Mouse (Mus musculus) heart, embryonic 11.5 days (tissue): ENCODE results near the gene Spns2. TPM values are rescaled to one million over a fixed set of nuclear protein-coding genes. Genes with fewer than 3 reads are reported as not detected.
A peak's percentile ranks its signal among the peaks of the same experiment; 100 is the strongest.

Source experiments
- ATAC-seq: fragments of 200-750 bp; cut with Nextera tagmentation; replicated peaks from 2 replicates; pipeline ENCODE4 v1.8.0; 2017; ENCODE audit warnings: moderate library complexity; ENCODE audit not compliant: insufficient number of reproducible peaks, low FRiP score, low TSS enrichment
- H3K27ac ChIP-seq: fragments of 300-500 bp; sonication (generic); 2 replicates; pipeline ENCODE4 v1.5.1; 2014; ENCODE audit warnings: mild to moderate bottlenecking, low read depth, low read length
- H3K27me3 ChIP-seq: fragments of 300-500 bp; sonication (generic); 2 replicates; pipeline ENCODE4 v1.6.1; 2014; ENCODE audit warnings: mild to moderate bottlenecking, low read length, mixed read lengths; ENCODE audit not compliant: control insufficient read depth, insufficient read depth
- H3K36me3 ChIP-seq: fragments of 300-500 bp; sonication (generic); 2 replicates; pipeline ENCODE4 v1.6.1; 2014; ENCODE audit warnings: mild to moderate bottlenecking, low read length, moderate library complexity, mixed read lengths; ENCODE audit not compliant: control insufficient read depth, insufficient read depth
- H3K4me1 ChIP-seq: fragments of 300-500 bp; sonication (generic); 2 replicates; pipeline ENCODE4 v1.6.1; 2014; ENCODE audit warnings: low read length; ENCODE audit not compliant: control insufficient read depth, insufficient read depth
- H3K4me2 ChIP-seq: fragments of 300-500 bp; sonication (generic); 2 replicates; pipeline ENCODE4 v1.6.1; 2014; ENCODE audit warnings: mild to moderate bottlenecking, moderate library complexity
- H3K4me3 ChIP-seq: fragments of 300-500 bp; sonication (generic); 2 replicates; pipeline ENCODE4 v1.5.1; 2014; ENCODE audit warnings: low read depth, low read length
- H3K9ac ChIP-seq: fragments of 300-500 bp; sonication (generic); 2 replicates; pipeline ENCODE4 v1.6.1; 2014; ENCODE audit warnings: mild to moderate bottlenecking, low read depth, low read length, moderate library complexity
- H3K9me3 ChIP-seq: fragments of 300-500 bp; sonication (generic); replicated peaks from 2 replicates; pipeline ENCODE4 v1.6.1; 2016; ENCODE audit warnings: low read length; ENCODE audit not compliant: control insufficient read depth
- WGBS: fragments of 180-500 bp; shearing (Covaris S2); extraction: QIAGEN DNeasy Blood & Tissue Kit; methylation state at CpG from one replicate; pipeline ENCODE4 v1.1.7; 2014; ENCODE audit not compliant: insufficient replicate concordance; 5-methylcytosine and 5-hydroxymethylcytosine counted together
- polyA plus RNA-seq: library from polyadenylated mRNA; unstranded; fragments of >200 nt; fragmentation: Nextera tagmentation; extraction: Ambion mirVana; gene quantifications from 2 replicates; pipeline ENCODE4 v1.2.1, GENCODE M21; 2014

Gene Spns2
- polyA plus RNA-seq, 1 experiment from 2014 or later, result 4.6 TPM

- WGBS, result 66% methylated on average over 3 of the region's 3 CpGs
- peak overlapping the region; percentile 25; the same call in 1 of the 2 replicates for H3K27ac ChIP-seq
Observed at GRCm38 (mm10) chr11:72474926-72475325, 14.8 kb downstream of the Spns2 start.

GRCm38 (mm10) chr11:72473540-72473939, 16.2 kb downstream of the Spns2 start:
- Histone ChIP-seq H3K9ac (no peak overlapping the region), H3K27me3 (no peaks in the 10 kb centered on the region), H3K9me3 (no peaks in the 10 kb centered on the region), H3K36me3 (no peaks in the 10 kb centered on the region), H3K4me3 (no peak overlapping the region), H3K4me2 (no peak overlapping the region), H3K4me1 (peaks cover 39% of the 10 kb centered on the region), H3K27ac (no peak overlapping the region)
- WGBS, result 92% methylated on average over 4 of the region's 4 CpGs
- no peak for ATAC-seq

More at GRCm38 (mm10) chr11:72474926-72475325, 14.8 kb downstream of the Spns2 start:
- H3K4me3 ChIP-seq, result no peak overlapping the region
- no peaks in the 10 kb centered on the region for H3K9me3 ChIP-seq
- no peaks in the 10 kb centered on the region for H3K27me3 ChIP-seq
- H3K4me1 ChIP-seq, result peaks cover 30% of the 10 kb centered on the region
- H3K4me2 ChIP-seq, result no peak overlapping the region; the same call in 1 of the 2 replicates
- H3K36me3 ChIP-seq, result no peaks in the 10 kb centered on the region
- H3K9ac ChIP-seq, result no peak overlapping the region
- ATAC-seq, result no peak

DNA sequence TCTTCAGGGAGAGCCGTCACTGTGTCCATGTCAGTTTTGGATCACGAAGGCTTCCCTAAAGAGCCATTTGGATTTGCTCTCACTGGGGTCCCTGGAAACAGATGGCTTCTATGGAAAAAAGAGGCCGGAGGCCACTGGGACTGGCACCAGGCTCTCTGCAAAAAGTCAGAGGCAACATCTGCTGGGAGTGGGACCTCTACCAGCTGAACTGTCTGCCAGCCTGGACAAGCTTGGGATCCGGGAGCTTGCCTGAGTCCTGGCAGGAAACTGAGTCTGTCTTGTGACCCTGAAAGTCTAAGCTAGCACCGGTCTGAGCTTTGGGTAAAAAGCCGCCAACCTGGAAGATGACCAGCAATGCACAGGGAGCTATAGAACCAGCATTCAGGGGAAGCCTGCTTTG, 18.3 kb downstream of the Spns2 start:
- H3K27ac ChIP-seq, result no peak overlapping the region
- 87% methylated on average over 6 of the region's 6 CpGs for WGBS
- H3K4me3 ChIP-seq, result no peak overlapping the region
- H3K4me2 ChIP-seq, result no peak overlapping the region
- peaks cover 54% of the 10 kb centered on the region for H3K4me1 ChIP-seq
- no peak overlapping the region for H3K9ac ChIP-seq
- H3K36me3 ChIP-seq, result no peaks in the 10 kb centered on the region
- no peaks in the 10 kb centered on the region for H3K27me3 ChIP-seq
- ATAC-seq, result no peak
- no peaks in the 10 kb centered on the region for H3K9me3 ChIP-seq

- no peak for ATAC-seq
- no peaks in the 10 kb centered on the region for H3K27me3 ChIP-seq
- no peak overlapping the region for H3K4me2 ChIP-seq
- peaks cover 52% of the 10 kb centered on the region for H3K4me1 ChIP-seq
- no peaks in the 10 kb centered on the region for H3K9me3 ChIP-seq
- H3K27ac ChIP-seq, result peak overlapping the region; percentile 30
- no peaks in the 10 kb centered on the region for H3K36me3 ChIP-seq
- WGBS, result 57% methylated on average over 4 of the region's 4 CpGs
- H3K9ac ChIP-seq, result no peak overlapping the region
- H3K4me3 ChIP-seq, result no peak overlapping the region
Observed at GRCm38 (mm10) chr11:72470004-72470403, 19.7 kb downstream of the Spns2 start.

DNA sequence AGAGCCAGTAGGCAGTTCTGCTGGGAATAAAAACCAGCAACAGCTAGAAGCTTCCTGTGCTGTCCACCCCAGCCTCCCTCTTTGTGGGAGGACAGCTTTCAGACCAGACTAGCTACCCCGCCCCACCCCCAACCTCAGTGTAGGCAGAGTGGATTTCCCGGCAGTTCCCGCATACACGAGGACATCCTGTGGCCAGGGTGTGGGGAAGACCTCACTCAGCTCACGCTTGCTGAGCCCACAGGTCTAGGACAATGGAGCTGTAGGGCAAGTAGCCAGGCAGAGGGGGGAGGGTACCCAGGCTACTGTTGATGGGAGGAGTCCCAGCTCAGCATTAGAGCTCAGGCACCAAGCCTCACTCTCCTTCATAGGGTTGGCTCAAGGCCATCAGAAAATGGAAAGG, 20.5 kb downstream of the Spns2 start:
- ATAC-seq, result peak; percentile 67; the same call in 1 of the 2 replicates
- peaks cover 48% of the 10 kb centered on the region for H3K4me1 ChIP-seq

GRCm38 (mm10) chr11:72468525-72468924, 21.2 kb downstream of the Spns2 start:
- H3K4me1 ChIP-seq, result peaks cover 46% of the 10 kb centered on the region
- peak overlapping the region; percentile 60 for H3K27ac ChIP-seq
- 76% methylated on average over 5 of the region's 5 CpGs for WGBS
- no peaks in the 10 kb centered on the region for H3K36me3 ChIP-seq
- no peaks in the 10 kb centered on the region for H3K9me3 ChIP-seq
- ATAC-seq, result no peak
- H3K9ac ChIP-seq, result 0 out of 2 replicates have a peak overlapping the region, but pooled peaks have one; percentile 10
- H3K4me3 ChIP-seq, result no peak overlapping the region
- no peak overlapping the region for H3K4me2 ChIP-seq
- no peaks in the 10 kb centered on the region for H3K27me3 ChIP-seq

More for the DNA sequence above, 20.5 kb downstream of the Spns2 start:
- Histone ChIP-seq H3K36me3 (no peaks in the 10 kb centered on the region), H3K27me3 (no peaks in the 10 kb centered on the region), H3K4me3 (no peak overlapping the region), H3K4me2 (no peak overlapping the region), H3K9ac (no peak overlapping the region), H3K27ac (peak overlapping the region; percentile 60; the same call in 1 of the 2 replicates), H3K9me3 (no peaks in the 10 kb centered on the region)
- WGBS, result 27% methylated on average over 5 of the region's 5 CpGs

GRCm38 (mm10) chr11:72466694-72467507, 22.8 kb downstream of the Spns2 start:
- peak overlapping the region; percentile 11 for H3K27ac ChIP-seq
- H3K4me2 ChIP-seq, result peak overlapping the region; percentile 17
- peak; percentile 39; the same call in 1 of the 2 replicates for ATAC-seq
- H3K9me3 ChIP-seq, result no peaks in the 10 kb centered on the region
- no peak overlapping the region for H3K4me3 ChIP-seq
- no peaks in the 10 kb centered on the region for H3K36me3 ChIP-seq
- 18% methylated on average over 11 of the region's 11 CpGs for WGBS
- H3K9ac ChIP-seq, result no peak overlapping the region; the same call in 1 of the 2 replicates
- H3K4me1 ChIP-seq, result peaks cover 46% of the 10 kb centered on the region
- H3K27me3 ChIP-seq, result no peaks in the 10 kb centered on the region

GRCm38 (mm10) chr11:72465978-72466693, 23.6 kb downstream of the Spns2 start:
- peak overlapping the region; percentile 11 for H3K27ac ChIP-seq
- H3K9ac ChIP-seq, result no peak overlapping the region
- 61% methylated on average over 11 of the region's 11 CpGs for WGBS
- no peaks in the 10 kb centered on the region for H3K9me3 ChIP-seq
- no peak; the same call in 1 of the 2 replicates for ATAC-seq
- H3K36me3 ChIP-seq, result no peaks in the 10 kb centered on the region
- H3K4me1 ChIP-seq, result peaks cover 46% of the 10 kb centered on the region
- H3K4me2 ChIP-seq, result no peak overlapping the region; the same call in 1 of the 2 replicates
- no peaks in the 10 kb centered on the region for H3K27me3 ChIP-seq
- H3K4me3 ChIP-seq, result no peak overlapping the region
